ENCODE assay signal across 12 mouse cellular contexts in the genomic region with DNA sequence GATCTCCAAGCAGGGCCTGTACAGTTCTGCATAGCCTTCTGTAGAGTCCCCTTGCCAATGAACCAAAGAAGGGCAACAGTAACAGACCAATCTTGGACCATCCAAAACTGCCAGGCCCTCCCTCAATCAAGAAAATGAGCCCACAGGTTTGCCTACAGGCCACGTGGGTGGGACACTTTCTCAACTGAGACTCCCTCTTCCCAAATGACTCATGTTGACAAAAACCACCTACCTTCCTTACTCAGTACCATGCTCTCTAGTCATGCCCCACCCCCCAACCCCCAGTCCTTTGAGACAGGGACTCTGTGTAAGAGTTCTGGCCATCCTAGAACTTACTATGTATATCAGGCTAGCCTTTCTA. TPM values are rescaled to one million over a fixed set of nuclear protein-coding genes. Genes with fewer than 3 reads are reported as not detected.
DNase-seq lines count a peak whose midpoint lies in the region; ATAC-seq and TF ChIP-seq lines count a peak whose summit lies in the region.
"Had no signal": no experiment of that assay in that cellular context is flagged by ENCODE, and none has a peak within 500 bp of the region (broad histone marks: within the 10 kb centered on the region; RNA-seq: fewer than 3 reads in every experiment).

No protein-coding gene starts in this region.

- no peak overlapping the region for H3K9ac ChIP-seq in heart, embryonic 14.5 days (ENCODE audit: low read length)
- H3K9ac ChIP-seq in liver, postnatal 0 days (replicated peaks): no peak overlapping the region
- H3K9ac ChIP-seq: forebrain, embryonic 13.5 days had no signal

- 48% methylated on average over 1 of the region's 1 CpGs for WGBS in heart, embryonic 14.5 days
- 8% methylated on average over 1 of the region's 1 CpGs for WGBS in liver, postnatal 0 days (ENCODE audit: insufficient replicate concordance)

- H3K36me3 ChIP-seq in heart, embryonic 14.5 days (ENCODE audit: control insufficient read depth, insufficient read depth, low read length): no peaks in the 10 kb centered on the region
- no peaks in the 10 kb centered on the region; the same call in 1 of the 2 replicates for H3K36me3 ChIP-seq in liver, postnatal 0 days (replicated peaks; ENCODE audit: insufficient read depth, low read length)

- H3K4me2 ChIP-seq in heart, embryonic 14.5 days (ENCODE audit: low read length): peak overlapping the region; percentile 6; the same call in 1 of the 2 replicates
- peak overlapping the region; percentile 44 for H3K4me2 ChIP-seq in liver, postnatal 0 days (ENCODE audit: low read depth, low read length)
- H3K4me2 ChIP-seq: forebrain, embryonic 13.5 days had no signal

- no peak for TF ChIP-seq CTCF in liver, postnatal 0 days (IDR thresholded peaks at IDR 0.05; ENCODE audit: low read depth)

- TF ChIP-seq EP300 in liver, postnatal 0 days (IDR thresholded peaks at IDR 0.05; ENCODE audit: low read depth): no peak

- DNase-seq in heart, adult 9 months (ENCODE audit: low spot score in 2 of 2): no peak
- peak; percentile 20 for DNase-seq in CD4-positive, CD25-positive, alpha-beta regulatory T cell, adult 2 months (ENCODE audit: low read depth, low spot score)
- peak; percentile 33 for DNase-seq in brain, adult 2 months (ENCODE audit: low read depth, low spot score)
- no peak for DNase-seq in liver, postnatal 0 days
- no peak for DNase-seq in adrenal gland, postnatal 14 days
- no peak for DNase-seq in ovary, postnatal 36 days (ENCODE audit: low spot score)
- DNase-seq in layer of hippocampus, adult 9-10 months (ENCODE audit: low spot score): no peak
- DNase-seq: kidney, adult 8-10 months; retina, postnatal 1 day; thymus, postnatal 4 days had no signal

- peak overlapping the region in 1 of 2 experiments; percentile 2; a peak in 1 of 4 replicates for H3K27ac ChIP-seq in heart, embryonic 14.5 days (replicated peaks in 1 of 2; ENCODE audit: control insufficient read depth in 1 of 2, insufficient read depth in 1 of 2, low read depth in 2 of 2, low read length in 2 of 2)
- no peak overlapping the region for H3K27ac ChIP-seq in liver, postnatal 0 days (ENCODE audit: low read depth)
- H3K27ac ChIP-seq: forebrain, embryonic 13.5 days had no signal

- ATAC-seq in heart, embryonic 14.5 days (ENCODE audit: insufficient number of reproducible peaks, insufficient read depth, low FRiP score, low read depth): no peak
- ATAC-seq in liver, postnatal 0 days: 0 out of 2 replicates have a peak, but pooled peaks have one; percentile 31
- ATAC-seq: forebrain, embryonic 13.5 days had no signal

- H3K4me1 ChIP-seq in heart, embryonic 14.5 days (ENCODE audit: control insufficient read depth in 2 of 2, insufficient read depth in 2 of 2, low read length in 2 of 2): peaks cover 5 to 34% of the 10 kb centered on the region in 2 experiments
- peaks cover 42% of the 10 kb centered on the region for H3K4me1 ChIP-seq in liver, postnatal 0 days (ENCODE audit: insufficient read depth)
- H3K4me1 ChIP-seq: forebrain, embryonic 13.5 days had no signal

- no peaks in the 10 kb centered on the region for H3K27me3 ChIP-seq in heart, embryonic 14.5 days (ENCODE audit: control insufficient read depth, insufficient read depth, low read length)
- H3K27me3 ChIP-seq in liver, postnatal 0 days (ENCODE audit: insufficient read depth, low read length): no peaks in the 10 kb centered on the region
- H3K27me3 ChIP-seq: forebrain, embryonic 13.5 days had no signal

- no peak overlapping the region for H3K4me3 ChIP-seq in heart, embryonic 14.5 days (ENCODE audit: control insufficient read depth in 1 of 2, insufficient read depth in 1 of 2, low read depth in 1 of 2, low read length in 2 of 2)
- peak overlapping the region; percentile 1; the same call in 1 of the 2 replicates for H3K4me3 ChIP-seq in liver, postnatal 0 days (ENCODE audit: low read depth, low read length)
- H3K4me3 ChIP-seq: forebrain, embryonic 13.5 days had no signal

- no peaks in the 10 kb centered on the region for H3K9me3 ChIP-seq in heart, embryonic 14.5 days (ENCODE audit: control insufficient read depth, low read length)
- no peaks in the 10 kb centered on the region for H3K9me3 ChIP-seq in liver, postnatal 0 days (ENCODE audit: low read length)
- H3K9me3 ChIP-seq: forebrain, embryonic 13.5 days had no signal

RNA-seq across cellular contexts. Expression of a gene that starts 18.2 kb away (rescaled TPM):
- 60.8 and 62.5 TPM in 2 replicates for polyA plus RNA-seq in heart, embryonic 14.5 days (2014; fragmentation: Nextera tagmentation; extraction: Ambion mirVana)
- polyA plus RNA-seq in liver, postnatal 0 days (2015; fragmentation: Nextera tagmentation; extraction: Ambion mirVana): 32.9 and 33.5 TPM in 2 replicates
- 86.8 and 97.9 TPM in 2 replicates for total RNA-seq in adrenal gland, postnatal 14 days (2021)

Comparison
In these comparisons a context has a peak if more than half of its experiments do, and no peak if none do; other contexts are left out.
1. DNase-seq: peak in CD4-positive, CD25-positive, alpha-beta regulatory T cell, adult 2 months (single experiment) and brain, adult 2 months (single experiment); none in heart, adult 9 months (0 of 2), liver, postnatal 0 days (single experiment), adrenal gland, postnatal 14 days (single experiment), ovary, postnatal 36 days (single experiment) and layer of hippocampus, adult 9-10 months (single experiment).